Mouse (Mus musculus): Measurements from ENCODE around the gene Scnm1. TPM values are rescaled to one million over a fixed set of nuclear protein-coding genes. Genes with fewer than 3 reads are reported as not detected.

The Scnm1 gene
- polyA plus RNA-seq, 1 experiment from 2014 or later = 94.1 TPM

GRCm38 (mm10) chr3:95088071-95088470 lies 45.7 kb downstream of the Scnm1 start:
- no peak for ATAC-seq (ENCODE audit: low FRiP score)
- H3K9ac ChIP-seq = no peak overlapping the region
- 100% methylated on average over 1 of the region's 1 CpGs for WGBS
- no peak overlapping the region for H3K27ac ChIP-seq
- H3K36me3 ChIP-seq = peaks cover 4% of the 10 kb centered on the region; the same call in 1 of the 2 replicates
- H3K27me3 ChIP-seq = no peaks in the 10 kb centered on the region
- H3K4me3 ChIP-seq = no peak overlapping the region
- no peaks in the 10 kb centered on the region for H3K9me3 ChIP-seq (replicated peaks)
- H3K4me2 ChIP-seq (replicated peaks) = no peak overlapping the region
- H3K4me1 ChIP-seq = no peaks in the 10 kb centered on the region

Small RNA genes lying within 50 kb of the gene (microRNA-seq; reads per million reads assigned to microRNA genes)
- gene Mir8099-1 = not detected

Other genes starting within 250 kb of the Scnm1 start
- 278 and 312 TPM in 2 replicates for gene Psmb4, start 247.1 kb downstream of the Scnm1 start, polyA plus RNA-seq (2016; fragmentation: Nextera tagmentation; extraction: Ambion mirVana)
- 11.7 and 12.2 TPM in 2 replicates for gene Selenbp1, start 201.0 kb downstream of the Scnm1 start, polyA plus RNA-seq (2016; fragmentation: Nextera tagmentation; extraction: Ambion mirVana)
- gene Rfx5, start 179.9 kb downstream of the Scnm1 start, polyA plus RNA-seq (2016; fragmentation: Nextera tagmentation; extraction: Ambion mirVana) = 9.1 and 9.2 TPM in 2 replicates
- 24.8 and 26.9 TPM in 2 replicates for gene Pi4kb, start 159.3 kb downstream of the Scnm1 start, polyA plus RNA-seq (2016; fragmentation: Nextera tagmentation; extraction: Ambion mirVana)
- gene Zfp687, start 118.6 kb downstream of the Scnm1 start, polyA plus RNA-seq (2016; fragmentation: Nextera tagmentation; extraction: Ambion mirVana) = 31.8 and 32.8 TPM in 2 replicates
- 263 and 276 TPM in 2 replicates for gene Psmd4, start 91.4 kb downstream of the Scnm1 start, polyA plus RNA-seq (2016; fragmentation: Nextera tagmentation; extraction: Ambion mirVana)
- gene Pip5k1a, start 27.1 kb downstream of the Scnm1 start, polyA plus RNA-seq (2016; fragmentation: Nextera tagmentation; extraction: Ambion mirVana) = 20.4 and 21.5 TPM in 2 replicates
- gene Vps72, start 23.0 kb downstream of the Scnm1 start, polyA plus RNA-seq (2016; fragmentation: Nextera tagmentation; extraction: Ambion mirVana) = 218 and 219 TPM in 2 replicates
- 0.81 and 0.99 TPM in 2 replicates for gene Tmod4, start 9.5 kb downstream of the Scnm1 start, polyA plus RNA-seq (2016; fragmentation: Nextera tagmentation; extraction: Ambion mirVana)
- gene Lysmd1, start 77 bp upstream of the Scnm1 start, polyA plus RNA-seq (2016; fragmentation: Nextera tagmentation; extraction: Ambion mirVana) = 22.6 and 23.9 TPM in 2 replicates
- 2.1 and 2.6 TPM in 2 replicates for gene Tnfaip8l2, start 8.3 kb upstream of the Scnm1 start, polyA plus RNA-seq (2016; fragmentation: Nextera tagmentation; extraction: Ambion mirVana)
- 59.5 and 68.7 TPM in 2 replicates for gene Sema6c, start 26.4 kb upstream of the Scnm1 start, polyA plus RNA-seq (2016; fragmentation: Nextera tagmentation; extraction: Ambion mirVana)
- 10.1 and 10.8 TPM in 2 replicates for gene Gabpb2, start 83.9 kb upstream of the Scnm1 start, polyA plus RNA-seq (2016; fragmentation: Nextera tagmentation; extraction: Ambion mirVana)
- 91.7 and 95.8 TPM in 2 replicates for gene Cdc42se1, start 94.7 kb upstream of the Scnm1 start, polyA plus RNA-seq (2016; fragmentation: Nextera tagmentation; extraction: Ambion mirVana)
- gene Mllt11, start 98.2 kb upstream of the Scnm1 start, polyA plus RNA-seq (2016; fragmentation: Nextera tagmentation; extraction: Ambion mirVana) = 116 and 124 TPM in 2 replicates
- 0.25 and 0.42 TPM in 2 replicates for gene Gm128, start 107.6 kb upstream of the Scnm1 start, polyA plus RNA-seq (2016; fragmentation: Nextera tagmentation; extraction: Ambion mirVana)
- 1.0 and 1.1 TPM in 2 replicates for gene Bnipl, start 117.2 kb upstream of the Scnm1 start, polyA plus RNA-seq (2016; fragmentation: Nextera tagmentation; extraction: Ambion mirVana)
- 45.7 and 51.1 TPM in 2 replicates for gene Mindy1, start 147.3 kb upstream of the Scnm1 start, polyA plus RNA-seq (2016; fragmentation: Nextera tagmentation; extraction: Ambion mirVana)
- 37.0 and 37.9 TPM in 2 replicates for gene Prune1, start 148.1 kb upstream of the Scnm1 start, polyA plus RNA-seq (2016; fragmentation: Nextera tagmentation; extraction: Ambion mirVana)
- gene Anxa9, start 173.2 kb upstream of the Scnm1 start, polyA plus RNA-seq (2016; fragmentation: Nextera tagmentation; extraction: Ambion mirVana) = 0.87 and 1.1 TPM in 2 replicates
- 115 TPM in 2 replicates for gene Cers2, start 180.8 kb upstream of the Scnm1 start, polyA plus RNA-seq (2016; fragmentation: Nextera tagmentation; extraction: Ambion mirVana)
- 56.3 and 62.9 TPM in 2 replicates for gene Setdb1, start 223.2 kb upstream of the Scnm1 start, polyA plus RNA-seq (2016; fragmentation: Nextera tagmentation; extraction: Ambion mirVana)

Data from hindbrain, embryonic 12.5 days (tissue).